Mouse (Mus musculus) forebrain, embryonic 13.5 days (tissue): ENCODE data around the gene Zmym2. TPM values are rescaled to one million over a fixed set of nuclear protein-coding genes. Genes with fewer than 3 reads are reported as not detected.

Source experiments
- ATAC-seq: fragments of 200-750 bp; cut with Nextera tagmentation; 2 replicates; pipeline ENCODE4 v1.8.0; 2017
- H3K27ac ChIP-seq: fragments of 300-500 bp; sonication (generic); 2 replicates; pipeline ENCODE4 v1.5.1; 2015; ENCODE audit warnings: inconsistent platforms, mild to moderate bottlenecking, moderate library complexity
- H3K27me3 ChIP-seq: fragments of 300-500 bp; sonication (generic); 2 replicates; pipeline ENCODE4 v1.6.1; 2015; ENCODE audit warnings: mild to moderate bottlenecking, inconsistent platforms
- H3K36me3 ChIP-seq: fragments of 300-500 bp; sonication (generic); 2 replicates; pipeline ENCODE4 v1.6.1; 2015; ENCODE audit warnings: mild to moderate bottlenecking, inconsistent platforms; ENCODE audit not compliant: poor library complexity, severe bottlenecking
- H3K4me1 ChIP-seq: fragments of 300-500 bp; sonication (generic); 2 replicates; pipeline ENCODE4 v1.6.1; 2015; ENCODE audit warnings: inconsistent platforms
- H3K4me2 ChIP-seq: fragments of 300-500 bp; sonication (generic); 2 replicates; pipeline ENCODE4 v1.6.1; 2015; ENCODE audit warnings: inconsistent platforms, mild to moderate bottlenecking, moderate library complexity
- H3K4me3 ChIP-seq: fragments of 300-500 bp; sonication (generic); 2 replicates; pipeline ENCODE4 v1.5.1; 2015; ENCODE audit warnings: mild to moderate bottlenecking, inconsistent platforms
- H3K9ac ChIP-seq: fragments of 300-500 bp; sonication (generic); 2 replicates; pipeline ENCODE4 v1.6.1; 2015; ENCODE audit warnings: mild to moderate bottlenecking, inconsistent platforms
- H3K9me3 ChIP-seq: fragments of 300-500 bp; sonication (generic); replicated peaks from 2 replicates; pipeline ENCODE4 v1.6.1; 2016; ENCODE audit warnings: inconsistent platforms
- WGBS: fragments of 180-500 bp; shearing (Covaris S2); methylation state at CpG from one replicate; pipeline ENCODE4 v1.1.7; 2015; 5-methylcytosine and 5-hydroxymethylcytosine counted together
- polyA plus RNA-seq: library from polyadenylated mRNA; unstranded; fragments of >200 nt; fragmentation: Nextera tagmentation; extraction: Ambion mirVana; gene quantifications from 2 replicates; pipeline ENCODE4 v1.2.1, GENCODE M21; 2015

Gene Zmym2
- polyA plus RNA-seq, 1 experiment from 2014 or later = 77.8 TPM

DNA sequence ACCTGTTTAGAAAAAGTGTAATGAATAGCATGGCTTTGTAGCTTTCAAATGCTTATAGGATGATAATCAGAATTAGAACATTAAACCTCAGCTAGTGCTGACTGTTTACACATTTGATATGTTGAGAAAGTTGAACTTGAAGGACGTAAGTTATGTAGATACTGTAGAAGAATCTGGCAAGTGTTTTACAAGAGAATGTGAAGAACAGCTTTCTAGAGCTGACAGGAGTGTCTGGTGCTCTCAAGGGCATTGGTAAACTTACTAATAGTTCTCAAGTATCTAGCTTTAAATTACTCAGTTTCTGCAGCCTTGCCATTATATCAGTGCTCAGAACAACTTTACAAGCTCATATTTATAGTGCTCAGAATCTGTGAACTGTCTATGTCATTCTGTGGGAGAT is 53.5 kb downstream of the Zmym2 start:
- H3K36me3 ChIP-seq = peaks cover 65% of the 10 kb centered on the region

DNA sequence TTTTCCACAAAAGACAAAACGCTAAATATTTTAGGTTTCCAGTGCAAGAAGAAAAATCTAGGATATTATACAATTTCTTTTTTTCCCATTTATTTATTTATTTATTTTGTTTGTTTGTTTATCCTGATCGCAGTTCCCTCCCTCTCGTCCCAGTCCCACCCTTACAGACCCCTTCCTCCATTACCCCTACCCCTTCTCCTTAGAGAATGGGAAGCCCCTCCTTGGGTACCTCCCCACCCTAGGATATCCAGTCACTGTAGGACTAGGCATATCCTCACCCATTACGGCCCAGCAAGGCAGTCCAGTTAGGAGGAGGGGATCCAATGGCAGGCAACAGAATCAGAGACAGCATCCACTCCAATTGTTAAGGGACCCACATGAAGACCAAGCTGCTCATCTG is 66.5 kb downstream of the Zmym2 start:
- Histone ChIP-seq H3K4me1 (no peaks in the 10 kb centered on the region), H3K9me3 (no peaks in the 10 kb centered on the region), H3K4me2 (no peak overlapping the region), H3K27ac (no peak overlapping the region), H3K9ac (no peak overlapping the region), H3K4me3 (no peak overlapping the region), H3K27me3 (no peaks in the 10 kb centered on the region), H3K36me3 (peaks cover 66% of the 10 kb centered on the region)
- 96% methylated on average over 4 of the region's 4 CpGs for WGBS
- ATAC-seq = no peak

More for the DNA sequence above, 53.5 kb downstream of the Zmym2 start:
- Histone ChIP-seq H3K4me2 (no peak overlapping the region), H3K27ac (no peak overlapping the region), H3K4me1 (no peaks in the 10 kb centered on the region), H3K9me3 (no peaks in the 10 kb centered on the region), H3K9ac (no peak overlapping the region), H3K4me3 (no peak overlapping the region), H3K27me3 (no peaks in the 10 kb centered on the region)
- WGBS = 96% methylated on average over 1 of the region's 1 CpGs
- no peak for ATAC-seq

DNA sequence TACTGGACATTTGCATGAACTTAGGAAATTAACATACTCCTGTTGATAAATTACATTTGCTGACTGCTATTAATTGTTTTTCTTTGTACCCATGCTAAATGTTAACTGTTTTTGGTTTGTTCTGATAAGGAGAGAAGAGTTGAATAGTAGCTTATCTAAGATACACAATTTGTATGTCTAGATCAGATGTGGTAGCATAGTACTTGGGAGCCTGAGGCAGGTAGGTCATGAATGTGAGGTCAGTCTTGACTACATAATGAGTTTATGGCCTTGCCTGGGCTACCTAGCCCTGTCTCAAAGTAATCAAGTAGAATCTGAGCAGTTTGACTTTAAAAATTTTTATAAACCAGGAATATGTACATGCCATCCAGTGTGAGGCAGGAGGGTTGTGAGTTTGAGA is 67.9 kb downstream of the Zmym2 start:
- H3K27ac ChIP-seq = no peak overlapping the region
- H3K4me3 ChIP-seq = no peak overlapping the region
- no peak overlapping the region for H3K9ac ChIP-seq
- peaks cover 63% of the 10 kb centered on the region for H3K36me3 ChIP-seq
- no peaks in the 10 kb centered on the region for H3K27me3 ChIP-seq
- H3K4me1 ChIP-seq = no peaks in the 10 kb centered on the region
- H3K9me3 ChIP-seq = no peaks in the 10 kb centered on the region
- no peak overlapping the region for H3K4me2 ChIP-seq
- ATAC-seq = no peak

DNA sequence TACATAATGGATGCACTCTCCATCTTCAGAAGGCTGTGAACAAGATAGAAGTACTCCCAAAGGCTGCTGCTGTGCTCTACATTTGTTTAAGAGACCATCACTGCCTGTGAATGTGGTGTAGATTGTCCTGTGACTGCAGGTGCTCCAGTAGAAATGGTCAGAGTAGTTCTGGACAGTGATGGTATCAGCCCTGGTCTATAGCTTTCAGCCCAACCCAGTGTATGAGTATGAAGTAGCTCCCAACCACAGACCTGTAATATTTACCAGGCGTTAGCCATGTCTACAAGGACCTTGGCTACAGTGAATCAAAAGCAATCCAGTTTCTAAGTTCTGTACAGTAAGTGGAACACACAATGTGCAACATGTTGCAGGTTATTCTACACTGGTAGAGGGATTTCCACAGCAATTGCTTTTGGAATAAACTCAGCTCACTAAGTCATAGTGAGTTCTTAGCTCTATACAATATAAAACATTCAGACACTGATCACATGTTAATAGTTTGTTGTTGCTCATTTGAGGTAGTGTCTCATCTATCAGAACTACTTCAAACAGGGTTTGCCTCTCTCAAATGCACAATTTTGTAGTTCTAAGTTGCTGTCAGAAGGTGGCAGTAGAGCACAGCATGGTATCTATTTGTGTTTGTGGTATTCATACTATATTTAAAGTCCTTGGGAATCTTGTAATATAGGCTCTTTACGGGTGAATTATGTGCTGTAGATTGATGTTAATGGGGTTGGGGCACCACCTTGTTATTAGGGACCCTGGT is 77.7 kb downstream of the Zmym2 start:
- no peak overlapping the region for H3K9ac ChIP-seq
- no peaks in the 10 kb centered on the region for H3K4me1 ChIP-seq
- H3K27me3 ChIP-seq = no peaks in the 10 kb centered on the region
- H3K36me3 ChIP-seq = peaks cover 35% of the 10 kb centered on the region
- H3K4me2 ChIP-seq = no peak overlapping the region
- no peak overlapping the region for H3K4me3 ChIP-seq
- no peak overlapping the region for H3K27ac ChIP-seq
- no peaks in the 10 kb centered on the region for H3K9me3 ChIP-seq
- 71% methylated on average over 2 of the region's 2 CpGs for WGBS
- peak; percentile 44; the same call in 1 of the 2 replicates for ATAC-seq

- ATAC-seq = 0 out of 2 replicates have a peak, but pooled peaks have one; percentile 19
- Histone ChIP-seq H3K9ac (0 out of 2 replicates have a peak overlapping the region, but pooled peaks have one; percentile 12), H3K36me3 (0 out of 2 replicates have a peak, but pooled peaks cover 3% of the 10 kb centered on the region), H3K27ac (no peak overlapping the region), H3K4me3 (no peak overlapping the region), H3K4me2 (no peak overlapping the region), H3K9me3 (no peaks in the 10 kb centered on the region), H3K27me3 (no peaks in the 10 kb centered on the region), H3K4me1 (peaks cover 13% of the 10 kb centered on the region)
- 64% methylated on average over 8 of the region's 8 CpGs for WGBS
Measured at GRCm38 (mm10) chr14:56969653-56970052, 83.2 kb downstream of the Zmym2 start.

DNA sequence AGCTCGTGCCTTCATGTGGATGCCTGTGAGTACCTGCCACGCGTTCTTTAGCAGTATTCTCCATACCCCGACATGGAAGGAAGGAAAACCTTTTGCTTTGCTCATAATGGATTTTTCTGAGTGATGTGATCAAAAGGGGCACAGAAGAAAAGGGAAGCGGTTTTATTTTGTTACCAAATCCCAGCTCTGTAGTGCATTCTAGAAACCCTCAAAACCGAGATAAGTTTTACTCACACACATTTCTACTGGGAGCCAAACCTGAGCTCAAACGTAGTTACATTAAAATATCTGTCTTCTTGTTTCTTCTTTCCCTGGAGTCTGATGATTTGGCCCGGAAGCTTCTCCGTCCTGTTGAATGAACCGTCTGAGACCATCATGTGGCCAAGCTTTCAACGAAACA is 83.7 kb downstream of the Zmym2 start:
- WGBS = 50% methylated on average over 11 of the region's 11 CpGs
- Histone ChIP-seq H3K4me2 (no peak overlapping the region), H3K27me3 (no peaks in the 10 kb centered on the region), H3K9ac (0 out of 2 replicates have a peak overlapping the region, but pooled peaks have one; percentile 12), H3K36me3 (0 out of 2 replicates have a peak, but pooled peaks cover 3% of the 10 kb centered on the region), H3K4me1 (peaks cover 13% of the 10 kb centered on the region), H3K9me3 (no peaks in the 10 kb centered on the region), H3K4me3 (no peak overlapping the region), H3K27ac (no peak overlapping the region)
- ATAC-seq = no peak

DNA sequence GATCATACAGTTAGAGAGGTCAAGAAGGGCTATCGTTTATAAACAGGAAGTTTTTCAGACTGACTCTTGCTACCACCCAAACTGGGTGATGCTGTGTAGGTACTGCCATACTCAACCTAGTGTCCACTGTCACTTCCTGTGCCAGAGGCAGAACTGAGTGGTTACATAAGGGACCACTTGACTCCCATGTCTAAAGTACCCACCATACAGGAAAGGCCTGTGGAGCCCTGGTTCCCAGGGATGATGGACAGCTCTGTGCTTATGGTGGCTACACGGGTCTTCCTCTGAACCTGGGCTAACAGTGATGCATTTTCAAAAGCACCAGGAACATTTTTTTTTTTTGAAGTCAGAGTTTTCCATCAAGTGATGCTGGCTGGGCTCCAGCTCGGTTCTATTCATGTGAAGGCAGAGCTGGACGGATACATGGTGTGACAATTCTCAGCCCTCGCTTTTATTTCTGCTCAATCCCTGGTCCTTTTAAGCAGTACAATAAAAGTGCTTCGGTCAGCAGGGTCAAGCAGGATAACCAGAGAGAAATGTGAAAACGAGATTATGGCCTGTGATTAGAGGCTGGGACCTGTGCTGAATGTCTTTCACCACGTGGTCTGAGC is 91.7 kb downstream of the Zmym2 start:
- WGBS = 34% methylated on average over 8 of the region's 8 CpGs
- no peak overlapping the region for H3K9ac ChIP-seq
- no peak overlapping the region for H3K4me3 ChIP-seq
- ATAC-seq = 0 out of 2 replicates have a peak, but pooled peaks have one; percentile 27
- no peaks in the 10 kb centered on the region for H3K27me3 ChIP-seq
- H3K27ac ChIP-seq = no peak overlapping the region
- no peaks in the 10 kb centered on the region for H3K4me1 ChIP-seq
- no peaks in the 10 kb centered on the region for H3K9me3 ChIP-seq
- no peak overlapping the region for H3K4me2 ChIP-seq
- no peaks in the 10 kb centered on the region for H3K36me3 ChIP-seq

- no peaks in the 10 kb centered on the region for H3K4me1 ChIP-seq
- H3K9ac ChIP-seq = no peak overlapping the region
- WGBS = 76% methylated on average over 4 of the region's 4 CpGs
- H3K36me3 ChIP-seq = no peaks in the 10 kb centered on the region
- H3K9me3 ChIP-seq = no peaks in the 10 kb centered on the region
- ATAC-seq = no peak
- H3K27ac ChIP-seq = no peak overlapping the region
- no peak overlapping the region for H3K4me3 ChIP-seq
- no peak overlapping the region for H3K4me2 ChIP-seq
- H3K27me3 ChIP-seq = no peaks in the 10 kb centered on the region
Measured at GRCm38 (mm10) chr14:56988621-56989020, 102.2 kb downstream of the Zmym2 start.

Other genes starting within 250 kb of the Zmym2 start
- gene Mphosph8, start 218.4 kb upstream of the Zmym2 start, polyA plus RNA-seq = 50.4 and 55.8 TPM in 2 replicates
- gene Pspc1, start 108.3 kb upstream of the Zmym2 start, polyA plus RNA-seq = 42.9 and 52.9 TPM in 2 replicates
- gene Zmym5, start 74.9 kb upstream of the Zmym2 start, polyA plus RNA-seq = 31.6 and 32.5 TPM in 2 replicates
- gene Gja3, start 171.4 kb downstream of the Zmym2 start, polyA plus RNA-seq = not detected in 2 replicates
- gene Gjb2, start 218.0 kb downstream of the Zmym2 start, polyA plus RNA-seq = 2.8 and 3.9 TPM in 2 replicates
- gene Gm4491, start 229.2 kb downstream of the Zmym2 start, polyA plus RNA-seq = not detected in 2 replicates
- gene Gjb6, start 247.0 kb downstream of the Zmym2 start, polyA plus RNA-seq = 3.5 and 4.7 TPM in 2 replicates